Mouse (Mus musculus) megakaryocyte, embryonic 14.5 days (primary cell): ENCODE results near the gene Actn4.

Source experiments
- FLI1 ChIP-seq: IDR thresholded peaks from 2 replicates; pipeline ENCODE4 v1.6.1; 2012; ENCODE audit warnings: low read length, inconsistent platforms, mixed read lengths
- GATA1 ChIP-seq: IDR thresholded peaks from 3 replicates; pipeline ENCODE4 v1.6.1; 2012; ENCODE audit warnings: mixed read lengths, low read length, inconsistent platforms, borderline replicate concordance

DNA sequence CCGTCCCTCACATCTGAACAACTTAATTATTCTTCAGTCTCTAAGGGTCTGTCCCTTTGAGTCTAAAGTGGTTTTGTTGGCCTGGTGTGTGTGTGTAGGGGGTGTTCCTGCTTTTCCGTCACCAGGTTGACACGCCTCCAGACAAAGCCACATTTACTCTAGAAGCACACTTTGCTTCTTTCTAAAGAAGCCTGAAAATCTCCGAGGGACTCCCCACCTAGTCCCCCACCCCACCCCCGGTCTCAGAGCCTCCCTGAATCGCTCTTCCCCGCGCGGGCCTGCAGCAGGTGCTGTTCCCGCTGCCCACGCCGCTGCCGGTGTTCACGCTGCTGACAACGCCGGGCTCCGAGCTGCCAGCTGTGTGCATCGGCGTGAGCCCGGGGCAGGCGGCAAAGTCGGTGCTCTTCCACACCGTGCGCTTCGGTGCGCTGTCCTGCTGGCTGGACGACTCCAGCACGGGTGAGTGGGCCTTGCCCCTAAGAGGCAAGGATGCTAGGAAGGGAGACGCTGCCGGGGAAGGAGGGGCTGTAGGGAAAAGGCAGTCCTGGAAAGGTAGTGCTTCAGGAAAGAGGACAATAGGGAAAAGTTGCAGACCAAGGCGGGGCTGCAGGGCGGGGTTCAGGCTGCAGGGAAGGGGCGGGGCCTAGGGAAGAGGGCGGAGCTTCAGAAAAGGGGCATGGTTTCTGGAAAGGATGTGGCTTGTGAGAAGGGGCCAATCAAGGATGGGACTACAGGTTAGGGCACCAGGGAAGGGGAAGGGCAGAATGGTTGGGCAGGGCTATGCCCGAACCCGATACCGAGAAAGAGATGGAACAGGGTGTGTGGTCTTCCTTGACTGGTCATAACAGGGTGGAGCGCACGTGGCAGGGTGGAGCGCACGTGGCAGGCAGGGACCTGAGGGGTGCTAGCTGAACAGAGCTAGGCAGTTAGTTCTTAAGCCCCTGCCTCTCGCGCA, 38.8 kb upstream of the Actn4 start:
- TF ChIP-seq FLI1: no peak; the same call in 1 of the 2 replicates
- TF ChIP-seq GATA1: no peak
